Mouse (Mus musculus) lung, embryonic 15.5 days (tissue): Measurements from ENCODE around the gene St6gal1. TPM values are rescaled to one million over a fixed set of nuclear protein-coding genes. Genes with fewer than 3 reads are reported as not detected.

ENCODE experiments used
- ATAC-seq: fragments of 200-750 bp; cut with Nextera tagmentation; 2 replicates; pipeline ENCODE4 v1.8.0; 2017; ENCODE audit warnings: moderate number of reproducible peaks, borderline replicate concordance; ENCODE audit not compliant: low FRiP score, low TSS enrichment; ENCODE audit errors: extremely low read depth
- H3K27ac ChIP-seq: fragments of 300-500 bp; sonication (generic); 2 replicates; pipeline ENCODE4 v1.5.1; 2015; ENCODE audit warnings: moderate library complexity, mild to moderate bottlenecking, inconsistent platforms
- H3K27me3 ChIP-seq: fragments of 300-500 bp; sonication (generic); 2 replicates; pipeline ENCODE4 v1.6.1; 2015; ENCODE audit warnings: inconsistent platforms
- H3K36me3 ChIP-seq: fragments of 300-500 bp; sonication (generic); 2 replicates; pipeline ENCODE4 v1.6.1; 2015; ENCODE audit warnings: inconsistent platforms
- H3K4me1 ChIP-seq: fragments of 300-500 bp; sonication (generic); 2 replicates; pipeline ENCODE4 v1.6.1; 2015; ENCODE audit warnings: inconsistent platforms
- H3K4me2 ChIP-seq: fragments of 300-500 bp; sonication (generic); 2 replicates; pipeline ENCODE4 v1.6.1; 2015; ENCODE audit warnings: inconsistent platforms, mild to moderate bottlenecking, moderate library complexity
- H3K4me3 ChIP-seq: fragments of 300-500 bp; sonication (generic); 2 replicates; pipeline ENCODE4 v1.5.1; 2015; ENCODE audit warnings: mild to moderate bottlenecking, inconsistent platforms
- H3K9ac ChIP-seq: fragments of 300-500 bp; sonication (generic); 2 replicates; pipeline ENCODE4 v1.6.1; 2015; ENCODE audit warnings: inconsistent platforms
- H3K9me3 ChIP-seq: fragments of 300-500 bp; sonication (generic); 2 replicates; pipeline ENCODE4 v1.6.1; 2016; ENCODE audit warnings: inconsistent platforms
- WGBS: fragments of 180-500 bp; shearing (Covaris S2); methylation state at CpG from one replicate; pipeline ENCODE4 v1.1.7; 2015; 5-methylcytosine and 5-hydroxymethylcytosine counted together
- polyA plus RNA-seq: library from polyadenylated mRNA; unstranded; fragments of >200 nt; fragmentation: Nextera tagmentation; extraction: Ambion mirVana; gene quantifications from 2 replicates; pipeline ENCODE4 v1.2.1, GENCODE M21; 2015

Gene St6gal1
- polyA plus RNA-seq, 1 experiment from 2014 or later, result 52.7 TPM

- 52% methylated on average over 5 of the region's 5 CpGs for WGBS
- Histone ChIP-seq H3K4me2 (no peak overlapping the region), H3K36me3 (no peaks in the 10 kb centered on the region), H3K4me1 (peaks cover 55% of the 10 kb centered on the region), H3K9me3 (no peaks in the 10 kb centered on the region), H3K27ac (peak overlapping the region; percentile 72), H3K9ac (no peak overlapping the region), H3K27me3 (no peaks in the 10 kb centered on the region), H3K4me3 (no peak overlapping the region)
- peak; percentile 87 for ATAC-seq
Measured at GRCm38 (mm10) chr16:23295720-23296119, 71.2 kb downstream of the St6gal1 start.

GRCm38 (mm10) chr16:23296721-23297120 is 72.2 kb downstream of the St6gal1 start:
- Histone ChIP-seq H3K4me2 (no peak overlapping the region), H3K9ac (no peak overlapping the region), H3K9me3 (no peaks in the 10 kb centered on the region), H3K27ac (peak overlapping the region; percentile 72), H3K36me3 (no peaks in the 10 kb centered on the region), H3K4me1 (peaks cover 52% of the 10 kb centered on the region), H3K27me3 (no peaks in the 10 kb centered on the region), H3K4me3 (no peak overlapping the region)
- 84% methylated on average over 3 of the region's 3 CpGs for WGBS
- no peak for ATAC-seq

- Histone ChIP-seq H3K36me3 (no peaks in the 10 kb centered on the region), H3K4me1 (peaks cover 35% of the 10 kb centered on the region), H3K9me3 (no peaks in the 10 kb centered on the region), H3K9ac (no peak overlapping the region), H3K27ac (no peak overlapping the region), H3K27me3 (no peaks in the 10 kb centered on the region), H3K4me2 (no peak overlapping the region), H3K4me3 (no peak overlapping the region)
- no peak for ATAC-seq
- WGBS, result 90% methylated on average over 3 of the region's 3 CpGs
Measured at GRCm38 (mm10) chr16:23298441-23298840, 73.9 kb downstream of the St6gal1 start.

GRCm38 (mm10) chr16:23298911-23299310 is 74.4 kb downstream of the St6gal1 start:
- no peak for ATAC-seq
- H3K9me3 ChIP-seq, result no peaks in the 10 kb centered on the region
- H3K9ac ChIP-seq, result no peak overlapping the region
- H3K4me3 ChIP-seq, result no peak overlapping the region
- H3K27me3 ChIP-seq, result no peaks in the 10 kb centered on the region
- peaks cover 34% of the 10 kb centered on the region for H3K4me1 ChIP-seq
- H3K27ac ChIP-seq, result 0 out of 2 replicates have a peak overlapping the region, but pooled peaks have one; percentile 43
- H3K4me2 ChIP-seq, result no peak overlapping the region
- H3K36me3 ChIP-seq, result no peaks in the 10 kb centered on the region
- WGBS, result 92% methylated on average over 3 of the region's 3 CpGs

- Histone ChIP-seq H3K9ac (no peak overlapping the region), H3K9me3 (no peaks in the 10 kb centered on the region), H3K4me3 (no peak overlapping the region), H3K27me3 (no peaks in the 10 kb centered on the region), H3K36me3 (no peaks in the 10 kb centered on the region), H3K27ac (peak overlapping the region; percentile 43), H3K4me2 (no peak overlapping the region), H3K4me1 (peaks cover 25% of the 10 kb centered on the region)
- 64% methylated on average over 7 of the region's 7 CpGs for WGBS
- ATAC-seq, result no peak
Measured at GRCm38 (mm10) chr16:23299904-23300740, 75.6 kb downstream of the St6gal1 start.

- H3K9me3 ChIP-seq, result no peaks in the 10 kb centered on the region
- no peak for ATAC-seq
- no peaks in the 10 kb centered on the region for H3K27me3 ChIP-seq
- no peaks in the 10 kb centered on the region for H3K36me3 ChIP-seq
- H3K4me2 ChIP-seq, result no peak overlapping the region
- H3K4me3 ChIP-seq, result no peak overlapping the region
- peaks cover 31% of the 10 kb centered on the region for H3K4me1 ChIP-seq
- WGBS, result 74% methylated on average over 7 of the region's 7 CpGs
- no peak overlapping the region for H3K9ac ChIP-seq
- no peak overlapping the region for H3K27ac ChIP-seq
Measured at GRCm38 (mm10) chr16:23301762-23302161, 77.2 kb downstream of the St6gal1 start.

- H3K9me3 ChIP-seq, result no peaks in the 10 kb centered on the region
- H3K9ac ChIP-seq, result no peak overlapping the region
- H3K4me3 ChIP-seq, result no peak overlapping the region
- H3K27me3 ChIP-seq, result no peaks in the 10 kb centered on the region
- peak overlapping the region; percentile 35 for H3K27ac ChIP-seq
- ATAC-seq, result 0 out of 2 replicates have a peak, but pooled peaks have one; percentile 47
- no peaks in the 10 kb centered on the region for H3K36me3 ChIP-seq
- 41% methylated on average over 10 of the region's 10 CpGs for WGBS
- peaks cover 32% of the 10 kb centered on the region for H3K4me1 ChIP-seq
- no peak overlapping the region for H3K4me2 ChIP-seq
Measured at GRCm38 (mm10) chr16:23305830-23306623, 81.5 kb downstream of the St6gal1 start.

DNA sequence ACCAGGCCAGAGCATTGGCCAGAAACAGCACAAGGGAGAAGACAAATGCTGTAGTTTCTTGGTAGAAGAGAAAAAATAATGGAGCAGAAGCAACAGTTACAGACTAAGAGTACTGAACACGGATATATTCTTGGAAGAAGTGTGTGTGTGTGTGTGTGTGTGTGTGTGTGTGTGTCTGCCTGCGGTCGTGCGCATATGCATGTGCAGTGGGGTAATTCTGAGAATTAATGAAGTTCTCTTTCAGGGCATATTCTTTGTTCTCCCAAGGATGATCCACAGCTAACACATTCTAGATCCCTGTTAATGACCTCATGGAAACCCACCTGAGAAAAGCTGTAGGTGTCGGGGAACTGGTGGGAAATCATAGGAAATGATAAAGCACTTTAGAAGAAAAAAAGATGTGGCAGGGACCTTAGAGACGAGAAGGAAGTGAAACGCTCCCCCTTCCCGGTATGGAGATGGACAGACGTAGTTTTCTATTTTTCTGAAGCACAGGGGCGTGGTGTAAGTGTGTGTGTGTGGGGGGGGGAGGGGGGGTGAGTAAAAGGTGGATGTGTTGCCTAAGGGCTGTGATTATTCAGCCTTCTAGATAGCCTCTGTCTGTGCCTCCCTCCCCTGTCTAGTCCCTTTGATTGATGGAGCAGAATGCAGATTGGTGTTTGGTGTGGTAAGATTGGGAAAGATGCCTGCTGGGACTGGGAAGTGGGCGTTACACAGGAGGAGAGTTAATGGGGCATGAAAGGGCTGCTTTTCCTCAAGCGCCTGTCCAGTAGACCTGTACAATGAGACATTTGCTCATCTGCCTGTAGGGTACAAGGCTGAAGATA is 82.8 kb downstream of the St6gal1 start:
- Histone ChIP-seq H3K27ac (no peak overlapping the region), H3K9me3 (no peaks in the 10 kb centered on the region), H3K27me3 (no peaks in the 10 kb centered on the region), H3K9ac (no peak overlapping the region), H3K4me3 (no peak overlapping the region), H3K4me2 (no peak overlapping the region), H3K4me1 (peaks cover 32% of the 10 kb centered on the region), H3K36me3 (no peaks in the 10 kb centered on the region)
- 61% methylated on average over 10 of the region's 12 CpGs for WGBS
- ATAC-seq, result no peak

- ATAC-seq, result no peak
- H3K4me3 ChIP-seq, result no peak overlapping the region
- H3K27ac ChIP-seq, result no peak overlapping the region
- H3K4me1 ChIP-seq, result peaks cover 32% of the 10 kb centered on the region
- no peak overlapping the region for H3K9ac ChIP-seq
- WGBS, result 47% methylated on average over 4 of the region's 4 CpGs
- no peaks in the 10 kb centered on the region for H3K36me3 ChIP-seq
- H3K4me2 ChIP-seq, result no peak overlapping the region
- H3K9me3 ChIP-seq, result no peaks in the 10 kb centered on the region
- H3K27me3 ChIP-seq, result no peaks in the 10 kb centered on the region
Measured at GRCm38 (mm10) chr16:23308012-23308554, 83.5 kb downstream of the St6gal1 start.

- H3K9ac ChIP-seq, result no peak overlapping the region
- H3K9me3 ChIP-seq, result no peaks in the 10 kb centered on the region
- no peak for ATAC-seq
- H3K4me3 ChIP-seq, result no peak overlapping the region
- H3K4me1 ChIP-seq, result peaks cover 37% of the 10 kb centered on the region
- no peaks in the 10 kb centered on the region for H3K36me3 ChIP-seq
- WGBS, result 67% methylated on average over 4 of the region's 4 CpGs
- H3K4me2 ChIP-seq, result no peak overlapping the region
- no peak overlapping the region for H3K27ac ChIP-seq
- no peaks in the 10 kb centered on the region for H3K27me3 ChIP-seq
Measured at GRCm38 (mm10) chr16:23309080-23309479, 84.5 kb downstream of the St6gal1 start.

GRCm38 (mm10) chr16:23312604-23313003 is 88.1 kb downstream of the St6gal1 start:
- Histone ChIP-seq H3K36me3 (no peaks in the 10 kb centered on the region), H3K9ac (no peak overlapping the region), H3K4me1 (peaks cover 41% of the 10 kb centered on the region), H3K9me3 (no peaks in the 10 kb centered on the region), H3K27ac (no peak overlapping the region), H3K4me2 (no peak overlapping the region), H3K4me3 (no peak overlapping the region), H3K27me3 (no peaks in the 10 kb centered on the region)
- ATAC-seq, result no peak
- 91% methylated on average over 9 of the region's 9 CpGs for WGBS
